Comparison of ENCODE assay signal across 33 mouse cellular contexts in genomic region chr15:36701846-36702245, GRCm38 (mm10).
DNase-seq lines count a peak whose midpoint lies in the region; ATAC-seq lines count a peak whose summit lies in the region.
"Had no signal": no experiment of that assay in that cellular context is flagged by ENCODE, and none has a peak within 500 bp of the region (broad histone marks: within the 10 kb centered on the region; RNA-seq: fewer than 3 reads in every experiment).

No protein-coding gene starts in this region.

- no peak overlapping the region for H3K27ac ChIP-seq in midbrain, embryonic 11.5 days (ENCODE audit: low read depth, low read length)
- no peak overlapping the region for H3K27ac ChIP-seq in midbrain, embryonic 15.5 days
- H3K27ac ChIP-seq in neural tube, embryonic 11.5 days (ENCODE audit: low read depth, low read length): no peak overlapping the region
- H3K27ac ChIP-seq: forebrain, embryonic 15.5 days; heart, embryonic 13.5 days; hindbrain, embryonic 12.5 days; left cerebral cortex, adult 2 months; liver, embryonic 13.5 days had no signal

- H3K4me2 ChIP-seq in midbrain, embryonic 11.5 days: no peak overlapping the region
- H3K4me2 ChIP-seq in midbrain, embryonic 15.5 days: no peak overlapping the region
- no peak overlapping the region for H3K4me2 ChIP-seq in neural tube, embryonic 11.5 days (ENCODE audit: low read depth)
- H3K4me2 ChIP-seq: forebrain, embryonic 15.5 days; heart, embryonic 13.5 days; hindbrain, embryonic 12.5 days; liver, embryonic 13.5 days; lung, embryonic 14.5 days had no signal

- no peaks in the 10 kb centered on the region for H3K36me3 ChIP-seq in midbrain, embryonic 11.5 days (ENCODE audit: control insufficient read depth, insufficient read depth, low read length)
- H3K36me3 ChIP-seq in midbrain, embryonic 15.5 days (replicated peaks): no peaks in the 10 kb centered on the region
- no peaks in the 10 kb centered on the region for H3K36me3 ChIP-seq in neural tube, embryonic 11.5 days (ENCODE audit: control insufficient read depth, insufficient read depth, low read length)
- H3K36me3 ChIP-seq: forebrain, embryonic 15.5 days; G1E; heart, embryonic 13.5 days; hindbrain, embryonic 12.5 days; liver, embryonic 13.5 days had no signal

- 54% methylated on average over 8 of the region's 8 CpGs for WGBS in midbrain, embryonic 11.5 days
- 56% methylated on average over 8 of the region's 8 CpGs for WGBS in midbrain, embryonic 15.5 days
- WGBS in neural tube, embryonic 11.5 days: 44% methylated on average over 8 of the region's 8 CpGs

- no peak overlapping the region for H3K9ac ChIP-seq in midbrain, embryonic 11.5 days (ENCODE audit: low read length)
- H3K9ac ChIP-seq in midbrain, embryonic 15.5 days: no peak overlapping the region
- H3K9ac ChIP-seq in neural tube, embryonic 11.5 days (ENCODE audit: low read length): no peak overlapping the region
- H3K9ac ChIP-seq: forebrain, embryonic 15.5 days; heart, embryonic 13.5 days; hindbrain, embryonic 12.5 days; liver, embryonic 13.5 days; lung, embryonic 14.5 days had no signal

- no peaks in the 10 kb centered on the region for H3K27me3 ChIP-seq in midbrain, embryonic 11.5 days (ENCODE audit: control insufficient read depth, insufficient read depth, low read length)
- H3K27me3 ChIP-seq in midbrain, embryonic 15.5 days (replicated peaks): no peaks in the 10 kb centered on the region
- no peaks in the 10 kb centered on the region for H3K27me3 ChIP-seq in neural tube, embryonic 11.5 days (ENCODE audit: control insufficient read depth, insufficient read depth, low read length)
- H3K27me3 ChIP-seq: forebrain, embryonic 15.5 days; heart, embryonic 13.5 days; hindbrain, embryonic 12.5 days; liver, embryonic 13.5 days; megakaryocyte, embryonic 14.5 days had no signal

- no peak for ATAC-seq in midbrain, embryonic 11.5 days (ENCODE audit: low FRiP score)
- ATAC-seq in midbrain, embryonic 15.5 days (replicated peaks): no peak
- no peak for ATAC-seq in neural tube, embryonic 11.5 days (ENCODE audit: insufficient read depth, low FRiP score, low TSS enrichment)
- ATAC-seq: activated CD4-positive, CD25-positive, alpha-beta regulatory T cell, adult 4 months; forebrain, embryonic 15.5 days; Patski had no signal

- H3K9me3 ChIP-seq in midbrain, embryonic 11.5 days (ENCODE audit: control insufficient read depth, low read length): no peaks in the 10 kb centered on the region
- H3K9me3 ChIP-seq in midbrain, embryonic 15.5 days: no peaks in the 10 kb centered on the region
- no peaks in the 10 kb centered on the region for H3K9me3 ChIP-seq in neural tube, embryonic 11.5 days (ENCODE audit: control insufficient read depth, low read length)
- H3K9me3 ChIP-seq: forebrain, embryonic 15.5 days; G1E; heart, embryonic 13.5 days; hindbrain, embryonic 12.5 days; liver, embryonic 13.5 days; megakaryocyte, embryonic 14.5 days had no signal

- no peak overlapping the region for H3K4me3 ChIP-seq in midbrain, embryonic 11.5 days (ENCODE audit: low read depth, low read length)
- H3K4me3 ChIP-seq in midbrain, embryonic 15.5 days: no peak overlapping the region
- H3K4me3 ChIP-seq in neural tube, embryonic 11.5 days (ENCODE audit: low read depth, low read length): no peak overlapping the region
- H3K4me3 ChIP-seq: forebrain, embryonic 15.5 days; heart, embryonic 13.5 days; hindbrain, embryonic 12.5 days; left cerebral cortex, adult 2 months; liver, embryonic 13.5 days; megakaryocyte, embryonic 14.5 days had no signal

- DNase-seq in embryo, embryonic 10 days (ENCODE audit: low spot score): peak; percentile 33
- DNase-seq in embryo, embryonic 9.5 days (ENCODE audit: extremely low spot score): no peak
- DNase-seq in midbrain, embryonic 11.5 days (ENCODE audit: low spot score, missing footprints): peak; percentile 83
- DNase-seq in embryo, embryonic 10.5 days (ENCODE audit: low spot score): peak; percentile 32
- peak; percentile 33 for DNase-seq in neural tube, embryonic 11.5 days (ENCODE audit: low spot score)
- no peak for DNase-seq in adrenal gland, postnatal 4 days (ENCODE audit: low spot score in 2 of 2)
- DNase-seq in testis, postnatal 14 days (ENCODE audit: low spot score): no peak
- DNase-seq: adrenal gland, postnatal 10 days; cerebellum, adult 9-10 months; gastrocnemius, postnatal 10 days; heart, adult 11 months; heart, postnatal 14 days; kidney, adult 18-20 months; kidney, postnatal 4 days; layer of hippocampus, adult 9-11 months; left cerebral cortex, postnatal 4 days; liver, embryonic 13.5 days; lung, embryonic 14.5 days; lung, postnatal 36 days; retina, postnatal 1 day; right cerebral cortex, postnatal 25 days; spleen, adult 18-20 months; thymus, adult 18-20 months; thymus, postnatal 36 days had no signal

- H3K4me1 ChIP-seq in midbrain, embryonic 11.5 days (ENCODE audit: control insufficient read depth, insufficient read depth, low read length): no peaks in the 10 kb centered on the region
- H3K4me1 ChIP-seq in midbrain, embryonic 15.5 days: no peaks in the 10 kb centered on the region
- H3K4me1 ChIP-seq in neural tube, embryonic 11.5 days (ENCODE audit: control insufficient read depth, insufficient read depth, low read length): no peaks in the 10 kb centered on the region
- H3K4me1 ChIP-seq: forebrain, embryonic 15.5 days; heart, embryonic 13.5 days had no signal

Comparison
In these comparisons a context has a peak if more than half of its experiments do, and no peak if none do; other contexts are left out.
1. DNase-seq: peak in embryo, embryonic 10 days (single experiment), midbrain, embryonic 11.5 days (single experiment), embryo, embryonic 10.5 days (single experiment) and neural tube, embryonic 11.5 days (single experiment); none in embryo, embryonic 9.5 days (single experiment), adrenal gland, postnatal 4 days (0 of 2) and testis, postnatal 14 days (single experiment).